Mouse (Mus musculus): ENCODE results near the gene Htr5a. TPM values are rescaled to one million over a fixed set of nuclear protein-coding genes. Genes with fewer than 3 reads are reported as not detected.

Htr5a gene
- polyA plus RNA-seq, 1 experiment from 2014 or later, result not detected

DNA sequence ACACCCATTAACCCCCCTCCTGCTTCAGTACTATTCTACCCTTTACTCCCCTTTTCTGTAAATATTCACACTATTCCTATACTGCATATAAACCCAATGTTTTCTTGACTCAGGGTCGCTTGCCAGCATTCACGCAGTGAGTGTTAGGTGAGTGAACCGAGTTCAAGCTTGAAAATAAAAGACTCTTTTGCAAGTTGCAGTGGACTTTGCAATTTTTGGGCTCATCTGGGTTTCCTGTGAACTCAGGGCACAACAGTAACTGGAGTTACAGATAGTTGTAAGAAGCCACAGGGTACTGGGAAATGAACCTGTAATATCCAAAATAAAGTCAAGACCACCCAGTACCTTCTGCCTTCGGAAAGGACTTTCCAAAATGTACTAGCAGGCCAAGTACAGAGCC lies 58.2 kb downstream of the Htr5a start:
- Histone ChIP-seq H3K36me3 (replicated peaks) (no peaks in the 10 kb centered on the region), H3K27ac (replicated peaks) (no peak overlapping the region), H3K9me3 (no peaks in the 10 kb centered on the region), H3K4me3 (no peak overlapping the region), H3K27me3 (replicated peaks; ENCODE audit: low read depth, poor library complexity, severe bottlenecking) (no peaks in the 10 kb centered on the region), H3K4me1 (no peaks in the 10 kb centered on the region)
- 90% methylated on average over 4 of the region's 4 CpGs for WGBS
- DNase-seq (ENCODE audit: low spot score), result no peak

Other genes starting within 250 kb of the Htr5a start
- 57.1 and 63.2 TPM in 2 replicates for gene Paxip1, start 50.5 kb upstream of the Htr5a start, polyA plus RNA-seq (2016; fragmentation: Nextera tagmentation; extraction: Ambion mirVana)
- 88.0 and 88.2 TPM in 2 replicates for gene Insig1, start 229.2 kb downstream of the Htr5a start, polyA plus RNA-seq (2016; fragmentation: Nextera tagmentation; extraction: Ambion mirVana)

Data from embryonic facial prominence, embryonic 10.5 days (tissue).